Mouse (Mus musculus) midbrain, postnatal 0 days (tissue): ENCODE data around the gene Adat3. TPM values are rescaled to one million over a fixed set of nuclear protein-coding genes. Genes with fewer than 3 reads are reported as not detected.
A peak's percentile ranks its signal among the peaks of the same experiment; 100 is the strongest.

Source experiments
- ATAC-seq: fragments of 200-750 bp; cut with Nextera tagmentation; 2 replicates; pipeline ENCODE4 v1.8.0; 2017; ENCODE audit warnings: moderate number of reproducible peaks, mild to moderate bottlenecking, moderate TSS enrichment, moderate library complexity; ENCODE audit not compliant: low FRiP score
- DNase-seq: peaks from one replicate; pipeline ENCODE4 v3.0.0-alpha.2; 2015; ENCODE audit warnings: low spot score
- H3K27ac ChIP-seq: fragments of 300-500 bp; sonication (generic); 2 replicates; pipeline ENCODE4 v1.5.1; 2014; ENCODE audit warnings: low read depth, mild to moderate bottlenecking, low read length, mixed read lengths
- H3K27me3 ChIP-seq: fragments of 300-500 bp; sonication (generic); 2 replicates; pipeline ENCODE4 v1.6.1; 2014; ENCODE audit warnings: low read length, control low read depth, mixed read lengths; ENCODE audit not compliant: insufficient read depth
- H3K36me3 ChIP-seq: fragments of 300-500 bp; sonication (generic); 2 replicates; pipeline ENCODE4 v1.6.1; 2014; ENCODE audit warnings: low read length, control low read depth, mixed read lengths; ENCODE audit not compliant: insufficient read depth
- H3K4me1 ChIP-seq: fragments of 300-500 bp; sonication (generic); 2 replicates; pipeline ENCODE4 v1.6.1; 2014; ENCODE audit warnings: mild to moderate bottlenecking, control low read depth, antibody characterized with exemption, low read length, mixed read lengths; ENCODE audit not compliant: insufficient read depth
- H3K4me2 ChIP-seq: fragments of 300-500 bp; sonication (generic); 2 replicates; pipeline ENCODE4 v1.6.1; 2014; ENCODE audit warnings: low read depth, mild to moderate bottlenecking, low read length, mixed read lengths; ENCODE audit not compliant: poor library complexity, severe bottlenecking
- H3K4me3 ChIP-seq: fragments of 300-500 bp; sonication (generic); 2 replicates; pipeline ENCODE4 v1.5.1; 2014; ENCODE audit warnings: low read depth, mild to moderate bottlenecking, low read length, moderate library complexity
- H3K9ac ChIP-seq: fragments of 300-500 bp; sonication (generic); replicated peaks from 2 replicates; pipeline ENCODE4 v1.6.1; 2014; ENCODE audit warnings: mild to moderate bottlenecking, low read length, moderate library complexity, mixed read lengths; ENCODE audit not compliant: poor library complexity, severe bottlenecking
- H3K9me3 ChIP-seq: fragments of 300-500 bp; sonication (generic); 2 replicates; pipeline ENCODE4 v1.6.1; 2016; ENCODE audit warnings: low read length, control low read depth
- CTCF ChIP-seq: IDR thresholded peaks from 2 replicates; pipeline ENCODE4 v1.5.1; 2016; ENCODE audit warnings: antibody characterized with exemption, mild to moderate bottlenecking
- WGBS: fragments of 180-500 bp; shearing (Covaris S2); extraction: QIAGEN DNeasy Blood & Tissue Kit; methylation state at CpG from one replicate; pipeline ENCODE4 v1.1.7; 2014; 5-methylcytosine and 5-hydroxymethylcytosine counted together
- polyA plus RNA-seq: library from polyadenylated mRNA; unstranded; fragments of >200 nt; fragmentation: Nextera tagmentation; extraction: Ambion mirVana; gene quantifications from 2 replicates; pipeline ENCODE4 v1.2.1, GENCODE M21; 2015
- total RNA-seq: library from RNA; depleted of rRNA; stranded (reverse); fragments of >200 nt; gene quantifications from 2 replicates; pipeline ENCODE4 v1.2.3, GENCODE M21; 2014

Adat3 gene
- total and polyA plus RNA-seq, 2 experiments from 2014 or later, result 4.9 to 6.2 TPM

DNA sequence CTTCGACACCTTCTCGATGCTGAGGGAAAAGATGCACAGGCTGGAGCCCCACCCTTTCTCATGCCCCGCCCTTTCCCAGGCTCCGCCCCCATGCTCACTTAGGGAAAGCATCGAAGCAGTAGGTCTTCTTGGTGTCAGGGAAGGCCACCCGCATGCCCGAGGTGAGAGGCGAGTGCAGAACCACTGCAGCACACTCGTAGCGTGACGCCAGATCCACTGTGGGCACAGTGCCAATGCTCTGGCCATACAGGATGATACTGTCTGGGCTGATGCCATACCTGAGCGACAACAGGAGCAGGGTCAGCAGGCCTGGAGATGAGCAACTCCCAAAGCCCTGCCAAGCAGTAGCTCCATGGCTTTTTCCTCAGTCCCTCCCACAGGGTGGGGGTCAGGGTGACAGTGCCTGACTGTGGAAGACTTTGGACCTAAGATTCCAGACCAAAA, 18.6 kb upstream of the Adat3 start:
- Histone ChIP-seq H3K4me2 (no peak overlapping the region), H3K27me3 (no peaks in the 10 kb centered on the region), H3K36me3 (peaks cover 28% of the 10 kb centered on the region), H3K27ac (no peak overlapping the region), H3K4me3 (no peak overlapping the region), H3K9ac (no peak overlapping the region), H3K9me3 (no peaks in the 10 kb centered on the region), H3K4me1 (peaks cover 8% of the 10 kb centered on the region)
- WGBS, result 61% methylated on average over 12 of the region's 12 CpGs
- peak; percentile 45 for ATAC-seq
- DNase-seq, result no peak
- no peak for TF ChIP-seq CTCF

DNA sequence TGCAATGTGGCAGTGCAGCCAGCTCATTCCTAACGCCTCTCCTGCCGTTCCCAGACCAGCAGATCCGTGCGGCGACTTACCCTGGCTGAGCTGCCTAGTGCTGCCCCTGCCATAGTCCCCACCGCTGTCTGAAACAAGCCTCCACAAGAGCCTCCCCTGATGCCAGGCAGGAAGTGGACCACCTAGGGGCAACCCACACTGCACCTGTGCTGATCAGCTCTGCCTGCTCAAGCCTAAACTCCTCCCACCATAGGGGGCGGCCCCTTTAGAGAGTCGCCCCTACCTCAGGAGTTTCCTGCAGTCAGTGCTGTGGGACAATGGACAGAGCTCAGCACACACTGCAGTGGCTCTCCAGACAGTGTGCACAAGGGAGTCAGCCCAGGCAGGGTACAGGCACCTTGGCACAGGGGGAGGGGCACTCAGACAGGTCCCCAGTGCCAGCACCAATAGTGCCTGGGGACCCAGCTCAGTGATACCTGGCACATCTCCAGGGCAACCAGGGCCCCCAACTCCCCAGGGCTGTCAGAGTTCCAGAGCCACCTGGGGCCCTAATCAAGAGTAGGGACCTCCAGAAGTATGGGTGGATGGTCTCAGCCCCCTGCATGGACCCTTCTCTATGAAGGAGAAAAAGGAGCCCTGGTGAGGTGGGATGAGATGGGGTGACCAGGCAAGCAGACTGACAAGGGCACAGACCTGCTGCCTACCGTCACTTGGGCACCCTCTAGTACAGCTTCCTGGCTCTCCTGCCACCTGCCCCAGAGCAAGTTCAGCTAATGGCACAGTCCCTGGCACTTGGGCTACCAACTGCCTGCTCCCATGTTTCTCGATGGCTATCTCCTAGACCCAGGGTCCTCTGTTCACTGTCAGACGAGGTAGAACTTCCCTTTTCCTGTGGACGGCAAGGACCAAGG, 17.8 kb upstream of the Adat3 start:
- DNase-seq, result no peak
- Histone ChIP-seq H3K4me3 (no peak overlapping the region), H3K9ac (no peak overlapping the region), H3K27me3 (no peaks in the 10 kb centered on the region), H3K4me2 (no peak overlapping the region), H3K36me3 (peaks cover 28% of the 10 kb centered on the region), H3K9me3 (no peaks in the 10 kb centered on the region), H3K4me1 (peaks cover 12% of the 10 kb centered on the region), H3K27ac (no peak overlapping the region)
- no peak for ATAC-seq
- TF ChIP-seq CTCF, result no peak
- 76% methylated on average over 12 of the region's 12 CpGs for WGBS

DNA sequence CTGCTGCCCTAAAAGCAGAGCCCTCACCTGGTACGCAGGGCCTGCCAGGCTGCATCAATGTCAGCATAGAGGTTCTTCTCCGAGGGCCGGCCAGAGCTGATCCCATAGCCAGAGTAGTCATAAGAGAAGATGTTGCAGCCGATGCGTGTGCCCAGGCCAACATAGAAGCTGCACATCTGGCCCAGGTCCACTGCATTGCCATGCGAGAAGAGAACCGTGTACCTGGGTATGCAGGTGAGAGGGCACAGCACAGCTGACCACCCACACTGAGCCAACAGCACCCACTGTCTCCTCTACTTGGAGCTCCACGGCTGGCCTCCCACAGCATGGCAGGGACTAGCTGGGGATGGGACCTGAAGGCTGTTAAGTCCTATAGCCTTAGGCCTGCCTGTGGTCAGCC, 17.1 kb upstream of the Adat3 start:
- peaks cover 28% of the 10 kb centered on the region for H3K36me3 ChIP-seq
- 93% methylated on average over 8 of the region's 8 CpGs for WGBS
- no peak overlapping the region for H3K9ac ChIP-seq

DNA sequence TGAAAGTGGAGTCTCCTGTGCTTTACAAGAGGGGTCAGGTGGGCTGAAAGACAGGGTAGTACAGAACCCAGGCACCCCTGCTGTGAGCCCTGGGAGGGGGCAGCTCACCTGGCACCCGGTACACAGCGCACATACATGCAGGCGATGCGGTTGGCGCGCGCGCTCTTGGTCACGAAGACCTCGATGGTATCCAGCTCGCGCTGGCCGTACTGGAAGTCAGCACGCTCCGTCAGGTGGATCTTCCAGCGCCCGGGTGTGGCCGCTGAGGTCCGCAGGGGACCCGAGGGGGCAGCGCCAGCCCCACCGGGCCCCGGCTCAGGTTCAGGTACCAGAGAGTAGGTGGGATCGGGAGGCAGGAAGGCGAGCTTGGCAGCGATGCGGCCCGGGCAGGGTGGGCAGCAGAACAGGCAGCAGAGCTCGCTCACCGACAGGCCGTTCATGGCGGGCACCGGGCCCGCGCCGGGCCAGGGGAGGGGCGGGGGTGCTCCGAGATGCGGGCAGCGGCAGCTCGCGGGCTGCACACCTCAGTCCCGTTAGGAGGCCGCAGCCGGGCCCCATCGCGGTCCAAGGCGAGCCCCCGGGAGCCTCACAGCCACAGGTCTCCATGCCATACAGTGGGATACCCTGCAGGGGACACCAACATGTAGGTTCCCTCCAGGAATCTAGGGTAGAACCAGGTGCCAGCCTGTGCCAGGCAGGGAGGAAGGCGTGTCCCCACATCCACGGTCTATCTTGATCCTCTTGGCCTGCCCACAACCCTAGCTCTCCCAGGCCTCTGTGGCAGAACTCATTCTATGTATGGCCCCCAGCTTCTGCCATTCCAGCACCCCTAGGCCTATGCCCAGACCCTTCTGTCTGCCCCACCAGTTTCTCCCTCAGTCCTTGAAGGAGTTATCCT, 16.0 kb upstream of the Adat3 start:
- H3K4me2 ChIP-seq, result no peak overlapping the region

More for the DNA sequence above, 17.1 kb upstream of the Adat3 start:
- Histone ChIP-seq H3K27me3 (no peaks in the 10 kb centered on the region), H3K9me3 (no peaks in the 10 kb centered on the region), H3K4me3 (no peak overlapping the region), H3K4me1 (peaks cover 12% of the 10 kb centered on the region), H3K27ac (no peak overlapping the region), H3K4me2 (no peak overlapping the region)
- DNase-seq, result no peak
- TF ChIP-seq CTCF, result no peak
- ATAC-seq, result no peak

DNA sequence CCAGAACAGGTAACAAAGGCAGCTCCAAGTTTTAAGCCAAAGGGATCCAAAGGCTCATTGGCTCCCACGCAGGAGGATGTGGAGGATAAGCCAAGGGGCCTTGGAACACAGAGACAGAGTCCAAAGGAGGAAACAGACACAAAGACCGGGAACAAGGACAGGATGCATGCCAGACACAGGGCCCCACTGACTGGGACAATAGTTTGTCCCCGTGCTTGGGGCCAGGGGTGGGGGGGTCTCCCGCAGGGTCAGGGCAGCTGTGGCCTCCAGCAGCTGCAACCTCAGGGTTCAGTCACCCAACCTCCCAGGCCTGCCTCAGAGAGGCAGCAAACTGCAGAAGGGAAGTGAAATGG, 15.4 kb upstream of the Adat3 start:
- no peak for TF ChIP-seq CTCF
- no peak for ATAC-seq
- peaks cover 12% of the 10 kb centered on the region for H3K4me1 ChIP-seq
- no peak for DNase-seq
- H3K27ac ChIP-seq, result 0 out of 2 replicates have a peak overlapping the region, but pooled peaks have one; percentile 47
- H3K9me3 ChIP-seq, result no peaks in the 10 kb centered on the region
- peaks cover 28% of the 10 kb centered on the region for H3K36me3 ChIP-seq
- WGBS, result 29% methylated on average over 2 of the region's 4 CpGs
- H3K27me3 ChIP-seq, result no peaks in the 10 kb centered on the region
- no peak overlapping the region for H3K4me3 ChIP-seq
- no peak overlapping the region for H3K9ac ChIP-seq
- H3K4me2 ChIP-seq, result no peak overlapping the region

More for the DNA sequence above, 16.0 kb upstream of the Adat3 start:
- TF ChIP-seq CTCF, result no peak
- Histone ChIP-seq H3K4me3 (no peak overlapping the region), H3K9ac (no peak overlapping the region), H3K36me3 (peaks cover 28% of the 10 kb centered on the region), H3K27ac (0 out of 2 replicates have a peak overlapping the region, but pooled peaks have one; percentile 47), H3K27me3 (no peaks in the 10 kb centered on the region), H3K4me1 (peaks cover 12% of the 10 kb centered on the region), H3K9me3 (no peaks in the 10 kb centered on the region)
- 95% methylated on average over 50 of the region's 51 CpGs for WGBS
- no peak for ATAC-seq
- DNase-seq, result no peak
